Comparison of ENCODE assay signal across 31 mouse cellular contexts in the genomic region with DNA sequence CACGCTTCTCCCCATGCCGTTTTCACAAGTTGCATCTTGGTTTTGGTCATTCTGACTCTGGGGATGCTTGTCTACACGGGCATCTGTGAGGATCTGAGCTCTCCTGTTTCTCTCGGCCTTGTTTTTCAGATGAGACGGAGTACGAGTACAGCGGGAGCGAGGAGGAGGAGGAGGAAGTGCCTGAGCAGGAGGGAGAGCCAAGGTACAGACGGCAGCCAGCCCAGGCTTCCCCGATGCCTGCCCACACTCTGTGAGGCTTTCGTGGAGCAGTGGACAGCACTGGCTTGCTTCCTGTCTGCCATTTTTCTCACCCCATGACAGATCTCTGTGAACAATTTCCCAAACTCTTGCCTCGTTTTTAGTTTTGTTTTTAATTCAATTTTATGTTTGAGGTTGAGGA.
A peak's percentile ranks its signal among the peaks of the same experiment; 100 is the strongest.
DNase-seq lines count a peak whose midpoint lies in the region; ATAC-seq and TF ChIP-seq lines count a peak whose summit lies in the region.
"Had no signal": no experiment of that assay in that cellular context is flagged by ENCODE, and none has a peak within 500 bp of the region (broad histone marks: within the 10 kb centered on the region; RNA-seq: fewer than 3 reads in every experiment).

No protein-coding gene starts in this region.

- TF ChIP-seq POLR2A in lung, adult 2 months (IDR thresholded peaks at IDR 0.05; ENCODE audit: borderline replicate concordance, extremely low read depth, low read depth, low read length): no peak

- no peaks in the 10 kb centered on the region for H3K27me3 ChIP-seq in lung, postnatal 0 days (replicated peaks; ENCODE audit: insufficient read depth, low read length)
- H3K27me3 ChIP-seq in midbrain, postnatal 0 days (ENCODE audit: insufficient read depth, low read length): no peaks in the 10 kb centered on the region
- H3K27me3 ChIP-seq: CH12.LX; embryonic facial prominence, embryonic 12.5 days; heart, embryonic 15.5 days; hindbrain, embryonic 12.5 days; limb, embryonic 13.5 days; midbrain, embryonic 13.5 days; neural tube, embryonic 15.5 days; stomach, embryonic 15.5 days had no signal

- no peak overlapping the region for H3K9ac ChIP-seq in lung, postnatal 0 days (replicated peaks; ENCODE audit: low read depth)
- no peak overlapping the region for H3K9ac ChIP-seq in midbrain, postnatal 0 days (replicated peaks; ENCODE audit: low read length, poor library complexity, severe bottlenecking)
- H3K9ac ChIP-seq: embryonic facial prominence, embryonic 12.5 days; heart, embryonic 15.5 days; hindbrain, embryonic 12.5 days; limb, embryonic 13.5 days; midbrain, embryonic 13.5 days; neural tube, embryonic 15.5 days; stomach, embryonic 15.5 days had no signal

- H3K36me3 ChIP-seq in lung, postnatal 0 days (ENCODE audit: insufficient read depth, low read length): peaks cover 43% of the 10 kb centered on the region
- H3K36me3 ChIP-seq in midbrain, postnatal 0 days (ENCODE audit: insufficient read depth, low read length): peaks cover 51% of the 10 kb centered on the region

- DNase-seq in cerebellum, adult 11-12 months: no peak
- DNase-seq in layer of hippocampus, adult 2 months (ENCODE audit: low spot score in 2 of 2): peak in 1 of 2 experiments; percentile 48
- no peak for DNase-seq in layer of hippocampus, adult 8-10 months (ENCODE audit: low spot score in 2 of 2)
- no peak for DNase-seq in lung, postnatal 0 days (ENCODE audit: low spot score)
- DNase-seq in lung, adult 2 months: no peak
- peak; percentile 74 for DNase-seq in brain, adult 2 months (ENCODE audit: low read depth, low spot score)
- DNase-seq in midbrain, postnatal 0 days (ENCODE audit: low spot score): no peak
- DNase-seq: adrenal gland, adult 8-10 months; cerebellum, adult 11 months; cerebellum, adult 9-11 months; embryo, embryonic 11 days; gastrocnemius, postnatal 10 days; kidney, adult 8-10 months; kidney, postnatal 4 days; retina, postnatal 1 day had no signal

- 68% methylated on average over 12 of the region's 12 CpGs for WGBS in lung, postnatal 0 days
- WGBS in lung, adult 2 months: 61% methylated on average over 12 of the region's 12 CpGs
- 86% methylated on average over 12 of the region's 12 CpGs for WGBS in midbrain, postnatal 0 days

- H3K4me1 ChIP-seq in lung, postnatal 0 days (ENCODE audit: insufficient read depth, low read depth, low read length): no peaks in the 10 kb centered on the region
- no peaks in the 10 kb centered on the region for H3K4me1 ChIP-seq in lung, adult 2 months (ENCODE audit: control insufficient read depth, insufficient read depth, low read length)
- H3K4me1 ChIP-seq in midbrain, postnatal 0 days (ENCODE audit: insufficient read depth, low read length): no peaks in the 10 kb centered on the region
- H3K4me1 ChIP-seq: embryonic facial prominence, embryonic 12.5 days; heart, embryonic 10.5 days; heart, embryonic 15.5 days; hindbrain, embryonic 12.5 days; limb, embryonic 13.5 days; midbrain, embryonic 13.5 days; neural tube, embryonic 15.5 days; stomach, embryonic 15.5 days had no signal

- TF ChIP-seq CTCF in layer of hippocampus, adult 2 months (conservative IDR thresholded peaks at IDR 0.05): no peak
- no peak for TF ChIP-seq CTCF in lung, postnatal 0 days (IDR thresholded peaks at IDR 0.05)
- no peak for TF ChIP-seq CTCF in lung, adult 2 months (IDR thresholded peaks at IDR 0.05; ENCODE audit: insufficient read depth, low read length)
- TF ChIP-seq CTCF in midbrain, postnatal 0 days (IDR thresholded peaks at IDR 0.05): no peak

- peak overlapping the region; percentile 83 for H3K27ac ChIP-seq in layer of hippocampus, adult 2 months
- H3K27ac ChIP-seq in lung, postnatal 0 days (ENCODE audit: low read length): no peak overlapping the region
- no peak overlapping the region for H3K27ac ChIP-seq in midbrain, postnatal 0 days (ENCODE audit: low read depth, low read length)
- H3K27ac ChIP-seq: embryonic facial prominence, embryonic 12.5 days; heart, embryonic 10.5 days; heart, embryonic 15.5 days; hindbrain, embryonic 12.5 days; hindbrain, postnatal 0 days; kidney, postnatal 0 days; limb, embryonic 13.5 days; macrophage; midbrain, embryonic 13.5 days; neural tube, embryonic 15.5 days; stomach, embryonic 15.5 days had no signal

- H3K4me2 ChIP-seq in lung, postnatal 0 days (replicated peaks; ENCODE audit: low read depth, low read length): no peak overlapping the region
- H3K4me2 ChIP-seq in midbrain, postnatal 0 days (ENCODE audit: low read depth, low read length, poor library complexity, severe bottlenecking): no peak overlapping the region
- H3K4me2 ChIP-seq: embryonic facial prominence, embryonic 12.5 days; heart, embryonic 15.5 days; hindbrain, embryonic 12.5 days; limb, embryonic 13.5 days; liver, embryonic 11.5 days; midbrain, embryonic 13.5 days; neural tube, embryonic 15.5 days; stomach, embryonic 15.5 days had no signal

- ATAC-seq in cerebellum, adult (ENCODE audit: insufficient number of reproducible peaks, low FRiP score, low TSS enrichment): 0 out of 2 replicates have a peak, but pooled peaks have one; percentile 31
- peak; percentile 32; the same call in 1 of the 2 replicates for ATAC-seq in lung, postnatal 0 days
- no peak for ATAC-seq in midbrain, postnatal 0 days (ENCODE audit: low FRiP score)
- ATAC-seq: forebrain, embryonic 16.5 days; hindbrain, postnatal 0 days; intestine, embryonic 16.5 days; midbrain, embryonic 13.5 days had no signal

- H3K9me3 ChIP-seq in lung, postnatal 0 days (ENCODE audit: low read length): no peaks in the 10 kb centered on the region
- no peaks in the 10 kb centered on the region for H3K9me3 ChIP-seq in midbrain, postnatal 0 days (ENCODE audit: low read length)
- H3K9me3 ChIP-seq: embryonic facial prominence, embryonic 12.5 days; heart, embryonic 10.5 days; heart, embryonic 15.5 days; hindbrain, embryonic 12.5 days; limb, embryonic 13.5 days; midbrain, embryonic 13.5 days; neural tube, embryonic 15.5 days; stomach, embryonic 15.5 days had no signal

- TF ChIP-seq EP300 in lung, postnatal 0 days (IDR thresholded peaks at IDR 0.05): no peak

- no peak overlapping the region for H3K4me3 ChIP-seq in layer of hippocampus, adult 2 months
- no peak overlapping the region for H3K4me3 ChIP-seq in lung, postnatal 0 days (ENCODE audit: low read depth, low read length)
- no peak overlapping the region for H3K4me3 ChIP-seq in lung, adult 2 months (replicated peaks; ENCODE audit: extremely low read depth, low read depth, low read length)
- H3K4me3 ChIP-seq in midbrain, postnatal 0 days (ENCODE audit: low read depth, low read length): no peak overlapping the region
- H3K4me3 ChIP-seq: embryonic facial prominence, embryonic 12.5 days; heart, embryonic 10.5 days; heart, embryonic 15.5 days; hindbrain, embryonic 12.5 days; limb, embryonic 13.5 days; midbrain, embryonic 13.5 days; neural tube, embryonic 15.5 days; stomach, embryonic 15.5 days had no signal
